Mouse (Mus musculus) gastrocnemius, postnatal 14 days (tissue): Measurements from ENCODE around the gene Purb. TPM values are rescaled to one million over a fixed set of nuclear protein-coding genes. Genes with fewer than 3 reads are reported as not detected.
"Not testable (repeated sequence)": the region's sequence is repeated elsewhere in the genome, so short reads cannot be mapped to it uniquely, and the experiment has no call there.

Experiments
- DNase-seq: peaks from one replicate; pipeline ENCODE4 v3.0.0; 2021; ENCODE audit warnings: mixed read lengths
- intact Hi-C: fragments of 180-260 bp; cut with DNase I; formaldehyde crosslinking; loops from one replicate; pipeline ENCODE4 v1.15.1; 2025; ENCODE audit warnings: low total_unique reads
- microRNA-seq, 2 experiments: library from miRNA; unstranded; fragments of <30 nt; microRNA quantifications; one replicate each; pipeline ENCODE4 v1.2.0; 2021
- total RNA-seq, 2 experiments: library from RNA; stranded (reverse); gene quantifications; 2 replicates each; pipeline ENCODE4 v1.2.3; 2021

The Purb gene
- total RNA-seq, 2 experiments from 2014 or later: 28.5 to 37.4 TPM

DNA sequence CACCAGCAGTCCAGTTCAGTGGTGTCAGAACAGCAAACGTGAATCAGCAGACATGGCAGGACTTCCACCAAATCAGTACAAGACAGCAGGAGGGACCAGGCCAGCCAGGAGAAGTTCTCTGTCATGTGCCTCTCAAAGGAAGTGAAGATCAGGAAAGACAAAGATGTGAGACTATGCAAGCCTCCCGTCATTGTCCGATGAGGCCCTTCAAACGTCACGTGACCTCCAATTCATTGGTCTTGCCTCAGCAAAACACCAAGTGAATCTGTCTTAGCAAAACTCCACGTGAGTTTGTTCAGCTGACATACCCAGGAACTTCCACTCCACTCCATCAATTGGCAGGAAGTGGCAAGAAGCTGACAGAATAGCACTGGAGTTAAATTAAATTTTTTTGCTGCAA is 19.6 kb downstream of the Purb start:
- DNase-seq: no peak
- intact Hi-C loops: no loop called here

DNA sequence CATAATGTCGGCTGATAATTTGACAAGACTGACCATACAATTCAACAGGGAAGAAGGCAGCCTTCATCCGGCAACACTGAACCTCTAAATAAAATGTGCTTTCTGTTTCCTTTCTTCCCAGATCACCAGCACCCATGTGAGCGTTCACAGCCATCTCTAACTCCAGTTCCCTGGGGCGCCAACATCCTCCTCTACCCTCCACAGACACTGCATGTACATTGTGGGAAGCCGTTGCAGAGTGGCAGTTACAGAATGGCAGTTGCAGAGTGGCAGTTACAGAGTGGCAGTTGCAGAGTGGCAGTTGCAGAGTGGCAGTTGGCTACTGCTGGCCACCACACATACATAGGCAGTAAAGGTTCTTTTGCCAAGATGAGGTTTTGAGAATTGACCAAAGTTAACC is 27.6 kb downstream of the Purb start:
- intact Hi-C loops, DNase-seq: not testable (repeated sequence)

DNA sequence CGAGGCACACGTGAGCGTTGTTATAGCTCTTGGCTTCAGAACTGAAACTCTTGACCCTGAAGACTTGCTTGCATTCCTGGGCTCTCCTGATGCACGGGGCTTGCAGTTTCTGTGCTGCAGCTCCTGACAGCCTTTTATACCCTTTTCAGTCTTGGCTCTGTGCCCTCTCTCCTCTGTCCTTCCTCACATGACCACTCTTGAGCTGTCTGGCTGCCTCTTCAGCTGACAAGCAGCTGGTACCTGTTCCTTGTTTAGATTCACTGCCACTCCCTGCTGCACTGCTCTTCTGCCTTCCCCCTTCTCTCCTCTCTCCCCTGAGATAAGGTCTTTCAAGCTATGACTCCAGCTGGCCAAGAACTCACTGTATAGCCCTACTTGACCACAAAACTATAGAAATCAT is 28.2 kb downstream of the Purb start:
- intact Hi-C loops: no loop called here
- no peak for DNase-seq

DNA sequence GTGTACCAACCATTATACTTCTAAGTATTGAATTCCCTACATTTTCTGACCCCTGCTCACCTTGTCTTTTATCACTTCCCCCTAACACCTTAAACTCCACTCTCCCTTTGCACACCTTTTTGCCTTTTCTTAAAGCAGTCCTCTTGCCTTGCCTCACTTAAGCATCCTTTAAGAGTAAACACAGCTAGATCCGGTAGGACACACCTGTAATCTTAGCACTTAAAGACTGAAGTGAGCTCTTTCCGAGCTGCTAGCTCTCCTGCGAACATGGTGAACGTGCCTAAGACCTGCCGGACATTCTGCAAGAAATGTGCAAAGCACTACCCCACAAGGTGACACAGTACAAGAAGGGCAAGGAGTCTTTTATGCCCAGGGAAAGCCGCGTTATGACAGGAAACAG is 29.8 kb downstream of the Purb start:
- intact Hi-C loops: no loop called here
- DNase-seq: no peak

DNA sequence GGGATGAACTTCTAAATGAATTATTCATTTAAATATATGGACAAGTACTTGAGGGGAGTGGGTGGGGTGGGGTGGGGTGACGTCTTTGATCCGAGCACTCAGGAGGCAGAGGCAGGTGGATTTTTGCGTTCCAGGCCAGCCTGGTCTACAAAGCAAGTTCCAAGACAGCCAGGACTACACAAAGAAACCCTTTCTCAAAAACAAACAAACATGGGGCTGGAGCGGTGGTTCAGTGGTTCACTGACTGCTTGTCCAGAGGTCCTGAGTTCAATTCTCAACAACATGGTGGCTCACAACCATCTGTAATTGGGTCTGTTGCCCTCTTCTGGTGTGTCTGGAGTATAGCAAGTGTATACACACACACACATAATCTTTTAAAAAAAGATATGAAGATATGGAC is 30.3 kb downstream of the Purb start:
- no peak for DNase-seq
- intact Hi-C loops: no loop called here

DNA sequence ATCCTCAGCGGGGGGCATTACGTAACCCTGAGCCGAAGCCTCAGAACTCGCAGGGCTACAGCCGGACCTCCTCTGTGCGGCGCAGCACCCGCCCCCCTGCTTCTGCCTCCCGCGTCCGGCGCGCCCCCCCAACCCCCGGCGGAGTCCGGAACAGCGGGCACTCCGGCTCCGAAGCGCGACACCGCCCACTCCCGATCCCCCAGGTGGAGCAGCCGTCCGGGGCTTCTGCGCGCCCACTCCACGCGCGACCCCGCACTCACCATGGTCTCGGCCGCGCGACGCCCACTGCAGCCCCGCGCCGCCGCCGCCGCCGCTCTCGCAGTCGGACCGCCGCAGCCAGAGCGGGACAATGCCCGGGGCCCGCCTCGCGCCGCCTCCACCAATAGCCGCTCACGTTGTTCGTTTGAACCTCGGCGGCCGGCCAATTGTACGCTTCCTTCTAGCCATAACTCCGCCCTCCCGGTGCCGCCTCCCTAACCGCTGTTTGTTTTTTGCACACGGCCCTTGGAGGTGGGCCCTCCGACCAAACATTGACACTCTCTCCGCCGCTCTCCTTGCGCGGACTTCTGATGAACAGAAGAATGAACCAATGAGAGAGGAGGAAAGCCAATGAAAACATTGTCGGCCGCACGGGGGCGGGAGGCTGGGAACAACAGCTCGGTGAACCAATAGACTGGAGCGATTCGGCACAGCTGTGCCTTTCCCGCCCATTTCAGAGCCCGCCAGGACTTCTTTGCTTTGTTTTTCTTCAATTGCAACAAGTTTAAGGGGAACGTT is 31.5 kb downstream of the Purb start, which contains the start of gene H2afv:
Gene H2afv, minus strand, starts transcription at position 367 of the 777 bp plus-strand sequence.
- DNase-seq: peak; percentile 100
- intact Hi-C loops: no loop called here

DNA sequence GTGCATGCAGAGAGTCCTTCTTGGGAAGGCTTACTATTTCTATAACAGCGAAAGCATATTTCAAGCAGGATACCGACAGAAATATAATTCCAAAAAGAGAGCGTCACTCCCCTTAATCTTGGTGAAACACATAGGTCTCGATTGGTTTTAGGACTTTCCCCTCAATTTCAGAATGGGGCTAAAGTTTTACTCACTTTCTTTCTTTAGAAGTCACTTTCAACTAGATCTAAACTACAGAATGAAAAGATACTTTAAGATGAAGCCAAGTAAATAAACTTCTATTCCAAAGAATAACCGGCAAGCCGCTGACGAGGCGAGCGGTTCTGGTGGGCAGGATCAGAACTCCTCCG is 32.0 kb downstream of the Purb start:
- DNase-seq: no peak
- intact Hi-C loops: no loop called here

DNA sequence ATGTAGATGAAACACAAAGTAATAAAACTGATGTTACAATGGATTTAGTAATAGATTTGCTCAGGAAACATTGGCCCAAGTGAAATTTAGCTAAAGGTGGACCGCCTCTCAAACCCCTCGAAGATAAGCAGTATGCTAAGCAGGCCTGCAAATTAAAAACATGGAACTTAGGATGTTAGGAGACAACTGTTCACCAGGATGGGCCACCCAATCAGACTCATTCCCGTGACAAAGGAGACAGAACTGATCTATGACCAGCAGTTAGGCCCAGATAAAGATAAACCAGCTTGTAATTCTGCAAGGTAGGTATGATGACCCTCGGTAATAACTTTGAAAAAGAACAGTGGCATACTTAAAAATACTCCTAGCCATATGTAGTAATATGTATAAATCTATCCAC is 32.6 kb downstream of the Purb start:
- intact Hi-C loops: no loop called here
- no peak for DNase-seq

DNA sequence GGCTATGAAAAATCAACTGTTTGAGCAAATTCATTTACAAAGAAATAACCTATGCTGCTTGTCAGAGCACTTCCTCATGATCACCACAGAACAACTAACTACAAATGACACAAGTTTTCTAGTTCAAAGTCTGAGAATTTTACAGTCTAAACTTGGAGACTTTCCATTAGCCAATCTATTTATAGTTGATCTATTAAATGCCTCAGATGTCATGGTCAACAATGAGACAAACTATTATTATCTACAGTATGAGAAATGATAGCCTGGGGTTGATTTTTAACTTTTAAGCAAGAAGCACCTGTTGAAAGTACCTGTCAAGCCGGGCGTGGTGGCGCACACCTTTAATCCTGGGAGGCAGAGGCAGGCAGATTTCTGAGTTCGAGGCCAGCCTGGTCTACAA is 33.2 kb downstream of the Purb start:
- DNase-seq: no peak
- intact Hi-C loops: no loop called here

DNA sequence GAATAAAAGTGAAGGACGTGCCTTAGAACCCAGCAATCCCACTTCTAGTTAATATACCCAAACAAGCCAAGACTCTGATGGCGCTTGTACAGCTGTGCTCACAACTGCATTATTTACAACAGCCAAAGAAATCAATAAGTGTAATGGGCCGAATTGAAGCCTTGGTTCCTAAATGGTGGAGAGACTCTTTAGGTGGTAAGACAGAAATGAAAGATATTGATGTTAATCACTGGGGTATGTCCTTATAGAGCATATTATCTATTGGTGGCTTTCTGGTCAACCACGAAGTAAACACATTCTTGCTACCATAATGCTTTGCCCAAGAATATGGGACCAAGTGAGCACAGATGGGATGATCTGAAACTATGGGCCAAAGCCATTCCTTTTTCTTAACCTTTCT is 35.5 kb downstream of the Purb start:
- intact Hi-C loops: no loop called here
- DNase-seq: no peak

DNA sequence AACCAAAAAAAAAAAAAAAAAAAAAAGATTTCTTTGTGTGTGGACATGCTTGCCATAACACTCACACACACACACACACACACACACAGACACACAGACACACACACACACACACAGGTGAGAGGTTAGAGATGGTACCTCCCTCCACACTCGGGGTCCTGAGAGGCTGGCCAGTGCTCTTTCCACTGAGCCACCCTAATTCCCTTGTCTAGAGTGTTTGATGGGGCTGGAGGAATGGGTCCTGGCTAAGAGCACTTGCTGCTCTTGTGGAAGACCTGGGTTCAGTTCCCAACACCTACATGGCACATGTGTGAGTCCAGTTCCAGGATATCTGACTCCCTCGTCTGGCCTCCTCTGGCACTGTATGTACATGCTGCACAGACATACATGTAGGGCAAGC is 38.0 kb downstream of the Purb start:
- no peak for DNase-seq
- intact Hi-C loops: no loop called here

DNA sequence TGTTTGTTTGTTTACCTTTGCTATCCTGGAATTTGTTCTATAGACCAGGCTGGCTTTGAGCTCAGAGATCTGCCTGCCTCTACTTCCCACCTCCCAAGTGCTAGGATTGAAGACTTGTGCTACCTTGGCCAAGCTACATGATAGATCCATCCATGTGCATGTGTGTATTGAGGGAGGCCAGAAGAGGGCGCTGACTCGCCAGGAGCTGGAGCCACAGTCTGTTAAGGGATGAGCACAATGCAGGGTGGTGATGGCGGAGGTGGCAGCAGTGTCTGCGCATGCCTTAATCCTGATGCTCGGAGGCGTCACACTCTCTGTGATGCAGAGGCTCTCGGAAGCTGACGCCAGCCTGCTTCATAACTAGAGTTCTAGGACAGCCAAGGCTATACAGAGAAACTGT is 39.3 kb downstream of the Purb start:
- peak; percentile 55 for DNase-seq
- intact Hi-C loops: no loop called here

DNA sequence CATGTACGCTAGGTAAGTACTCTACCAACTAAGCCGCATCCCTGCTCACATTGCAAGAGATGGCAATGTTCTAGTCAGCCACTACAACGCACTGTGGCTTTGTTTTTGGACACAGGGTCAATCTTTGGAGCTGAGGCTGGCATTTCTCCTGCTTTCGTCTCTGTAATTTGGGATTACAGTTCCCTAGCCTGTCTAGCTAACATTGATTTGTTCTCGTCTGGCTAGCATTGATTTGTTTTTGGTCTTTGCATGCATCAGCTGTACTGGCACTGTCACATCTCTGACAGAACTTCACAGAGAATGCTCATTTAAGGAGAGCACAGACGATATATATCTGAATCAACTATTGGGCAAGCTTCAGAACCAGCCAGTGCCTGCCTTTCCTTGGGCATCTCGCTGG is 45.5 kb downstream of the Purb start:
- no peak for DNase-seq
- intact Hi-C loops: no loop called here

DNA sequence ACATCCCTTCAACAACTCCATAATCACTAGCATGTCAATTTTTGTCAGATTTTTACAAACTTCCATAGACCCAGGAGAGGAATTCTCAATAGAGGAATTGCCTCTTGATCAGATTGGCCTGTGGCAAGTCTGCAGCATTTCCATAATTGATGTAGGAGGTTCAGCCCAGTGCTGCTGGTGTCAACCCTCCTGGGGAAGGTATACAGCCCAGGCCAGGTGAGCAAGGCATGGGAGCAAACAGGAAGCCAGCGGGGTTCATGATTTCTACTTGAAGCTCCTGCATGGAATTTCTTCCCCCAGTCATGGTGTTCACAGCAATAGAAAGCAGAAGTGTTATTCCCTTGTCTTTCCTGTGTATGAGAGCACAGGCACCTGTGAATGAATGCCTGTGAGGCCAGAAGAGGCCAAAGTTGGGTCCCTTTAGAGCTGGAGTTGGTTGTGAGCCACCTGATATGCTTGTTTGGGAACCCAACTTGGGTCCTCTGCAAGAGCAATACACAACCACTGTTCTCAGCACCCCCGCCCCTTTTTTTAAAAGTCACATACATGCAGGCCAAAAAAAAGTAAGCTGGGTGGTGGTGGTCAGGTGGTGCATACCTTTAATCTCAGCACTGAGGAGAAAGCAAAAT is 54.9 kb downstream of the Purb start:
- no peak for DNase-seq
- intact Hi-C loops: no loop called here

DNA sequence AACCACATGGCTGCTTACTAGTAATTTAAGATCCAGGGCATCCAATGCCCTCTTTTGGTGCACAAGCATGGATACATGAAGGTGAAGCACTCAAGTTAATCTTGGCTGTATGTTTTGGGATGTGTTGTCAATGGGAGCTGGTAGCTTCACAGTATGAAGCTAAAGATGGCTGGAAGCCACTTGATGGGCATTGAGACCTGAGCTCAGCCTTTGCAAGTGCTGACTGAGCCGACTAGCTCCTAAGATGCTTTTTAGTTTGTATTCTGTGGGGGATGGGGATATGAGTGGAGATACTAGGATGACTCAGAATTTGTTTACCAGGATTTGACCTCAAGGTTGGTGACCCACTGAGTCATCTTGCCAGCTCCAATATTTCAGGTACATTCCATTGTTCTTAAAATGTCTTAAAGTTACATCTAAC is 55.4 kb downstream of the Purb start:
- no peak for DNase-seq
- intact Hi-C loops: no loop called here

DNA sequence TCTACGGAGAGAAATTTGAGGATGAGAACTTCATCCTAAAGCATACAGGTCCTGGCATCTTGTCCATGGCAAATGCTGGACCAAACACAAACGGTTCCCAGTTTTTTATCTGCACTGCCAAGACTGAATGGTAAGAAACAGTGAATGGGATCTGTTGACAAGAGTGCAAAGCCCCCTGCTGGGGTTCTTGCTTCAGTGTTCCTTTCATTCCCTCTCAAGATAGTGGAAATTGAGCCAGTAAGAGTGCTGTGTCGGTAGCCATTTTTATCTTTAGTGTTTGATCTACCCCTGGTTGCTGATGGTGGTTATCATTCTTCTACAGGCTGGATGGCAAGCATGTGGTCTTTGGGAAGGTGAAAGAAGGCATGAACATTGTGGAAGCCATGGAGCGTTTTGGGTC is 56.6 kb downstream of the Purb start:
- intact Hi-C loops, DNase-seq: not testable (repeated sequence)

DNA sequence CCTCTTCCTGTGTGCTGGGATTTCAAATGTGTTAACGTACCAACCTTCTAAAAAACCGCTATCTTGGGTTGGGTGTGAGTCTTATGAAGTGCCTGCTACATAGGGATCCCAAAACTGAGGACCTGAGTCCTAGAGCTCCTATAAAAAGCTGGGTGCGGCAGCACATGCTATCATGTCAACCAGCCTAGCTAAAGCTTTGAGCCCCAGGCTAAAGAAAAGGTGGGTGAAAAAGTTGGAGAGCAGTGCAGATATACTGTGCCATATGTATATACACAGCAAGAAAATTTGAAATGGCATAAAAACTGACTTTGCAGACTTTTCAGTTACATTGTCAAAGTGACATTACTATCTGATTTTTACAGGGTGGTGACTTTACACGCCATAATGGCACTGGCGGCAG is 57.0 kb downstream of the Purb start:
- intact Hi-C loops: no loop called here
- no peak for DNase-seq

Small RNA genes lying within 50 kb of the gene (microRNA-seq; reads per million reads assigned to microRNA genes)
- gene Gm22123: 0 to 1.0 reads per million in 2 experiments

Other genes starting within 250 kb of the Purb start
- under 1 TPM; 0.06 to 0.13 TPM for gene Npc1l1, start 245.8 kb downstream of the Purb start, total RNA-seq
- 10 to 100 TPM; 26.8 to 31.4 TPM for gene Ddx56, start 208.1 kb downstream of the Purb start, total RNA-seq
- gene Tmed4, start 201.0 kb downstream of the Purb start, total RNA-seq: 10 to 100 TPM; 56.3 to 62.4 TPM
- gene Ogdh, start 184.3 kb downstream of the Purb start, total RNA-seq: 100 to 1,000 TPM; 497 to 603 TPM
- gene Zmiz2, start 86.8 kb downstream of the Purb start, total RNA-seq: 10 to 100 TPM; 28.9 to 30.2 TPM
- gene Ppia, start 60.5 kb downstream of the Purb start, total RNA-seq: 100 to 1,000 TPM; 427 to 511 TPM
- 10 to 100 TPM; 41.3 to 46.3 TPM for gene H2afv, start 31.5 kb downstream of the Purb start, total RNA-seq
- 1 to 10 TPM in 1 of 2 experiments, under 1 TPM in 1; 0.94 to 1.2 TPM for gene Myo1g, start 45.0 kb upstream of the Purb start, total RNA-seq
- 10 to 100 TPM; 20.8 to 21.6 TPM for gene Ccm2, start 71.0 kb upstream of the Purb start, total RNA-seq
- under 1 TPM; 0.18 to 0.82 TPM for gene Nacad, start 130.1 kb upstream of the Purb start, total RNA-seq
- 10 to 100 TPM; 63.5 to 64.6 TPM for gene Tbrg4, start 150.2 kb upstream of the Purb start, total RNA-seq
- gene Wap, start 162.7 kb upstream of the Purb start, total RNA-seq: not detected
- gene Ramp3, start 182.6 kb upstream of the Purb start, total RNA-seq: under 1 TPM; 0.38 to 0.68 TPM